Mouse (Mus musculus): ENCODE results near the gene Cdk4. TPM values are rescaled to one million over a fixed set of nuclear protein-coding genes. Genes with fewer than 3 reads are reported as not detected.

Gene Cdk4
- polyA plus RNA-seq, 1 experiment from 2014 or later: 1,729 TPM

- H3K27me3 ChIP-seq: peaks cover under 1% of the 10 kb centered on the region; the same call in 1 of the 2 replicates
- peak overlapping the region; percentile 99 for H3K4me2 ChIP-seq (replicated peaks)
- H3K36me3 ChIP-seq: peaks cover 4% of the 10 kb centered on the region; the same call in 1 of the 2 replicates
- H3K9ac ChIP-seq (replicated peaks): peak overlapping the region; percentile 79
- H3K4me1 ChIP-seq: peaks cover 15% of the 10 kb centered on the region
- no peaks in the 10 kb centered on the region for H3K9me3 ChIP-seq
- H3K4me3 ChIP-seq: peak overlapping the region; percentile 85
- ATAC-seq (replicated peaks): no peak
- no peak overlapping the region for H3K27ac ChIP-seq (replicated peaks)
- 18% methylated on average over 5 of the region's 5 CpGs for WGBS
Measured at GRCm38 (mm10) chr10:127042468-127043115, 20.7 kb upstream of the Cdk4 start.

GRCm38 (mm10) chr10:127043187-127043586 is 20.1 kb upstream of the Cdk4 start:
- no peak overlapping the region for H3K4me2 ChIP-seq (replicated peaks)
- no peaks in the 10 kb centered on the region for H3K9me3 ChIP-seq
- H3K36me3 ChIP-seq: peaks cover 4% of the 10 kb centered on the region; the same call in 1 of the 2 replicates
- no peak overlapping the region for H3K9ac ChIP-seq (replicated peaks)
- WGBS: 81% methylated on average over 6 of the region's 6 CpGs
- H3K27ac ChIP-seq (replicated peaks): no peak overlapping the region
- H3K27me3 ChIP-seq: peaks cover 6% of the 10 kb centered on the region
- no peak overlapping the region for H3K4me3 ChIP-seq
- no peak for ATAC-seq (replicated peaks)
- H3K4me1 ChIP-seq: peaks cover 15% of the 10 kb centered on the region

GRCm38 (mm10) chr10:127047954-127048353 is 15.4 kb upstream of the Cdk4 start, which contains the start of gene Cyp27b1:
Gene Cyp27b1, plus strand, starts transcription at chr10:127048250.
- H3K4me3 ChIP-seq: no peak within 1 kb of the TSS
- H3K27me3 ChIP-seq: peaks cover 41% of the 10 kb centered on the region
- no peak within 1 kb of the TSS for H3K9ac ChIP-seq (replicated peaks)
- ATAC-seq (replicated peaks): no peak
- H3K9me3 ChIP-seq: no peaks in the 10 kb centered on the region
- H3K27ac ChIP-seq (replicated peaks): no peak within 1 kb of the TSS
- 28% methylated on average over 5 of the region's 5 CpGs for WGBS
- H3K36me3 ChIP-seq: peaks cover 9% of the 10 kb centered on the region; the same call in 1 of the 2 replicates
- H3K4me1 ChIP-seq: peaks cover 5% of the 10 kb centered on the region; the same call in 1 of the 2 replicates
- no peak within 1 kb of the TSS for H3K4me2 ChIP-seq (replicated peaks)

GRCm38 (mm10) chr10:127048608-127049394 is 14.5 kb upstream of the Cdk4 start:
- peaks cover 5% of the 10 kb centered on the region; the same call in 1 of the 2 replicates for H3K4me1 ChIP-seq
- H3K27ac ChIP-seq (replicated peaks): no peak overlapping the region
- H3K27me3 ChIP-seq: peaks cover 41% of the 10 kb centered on the region
- H3K9ac ChIP-seq (replicated peaks): no peak overlapping the region
- H3K9me3 ChIP-seq: no peaks in the 10 kb centered on the region
- peaks cover 11% of the 10 kb centered on the region; the same call in 1 of the 2 replicates for H3K36me3 ChIP-seq
- ATAC-seq (replicated peaks): no peak
- 3% methylated on average over 35 of the region's 35 CpGs for WGBS
- no peak overlapping the region for H3K4me2 ChIP-seq (replicated peaks)
- no peak overlapping the region for H3K4me3 ChIP-seq

GRCm38 (mm10) chr10:127049395-127050118 is 13.8 kb upstream of the Cdk4 start:
- 3% methylated on average over 29 of the region's 29 CpGs for WGBS
- H3K4me3 ChIP-seq: no peak overlapping the region
- peaks cover 41% of the 10 kb centered on the region for H3K27me3 ChIP-seq
- no peak overlapping the region for H3K27ac ChIP-seq (replicated peaks)
- no peak overlapping the region for H3K4me2 ChIP-seq (replicated peaks)
- no peak for ATAC-seq (replicated peaks)
- H3K9me3 ChIP-seq: no peaks in the 10 kb centered on the region
- no peak overlapping the region for H3K9ac ChIP-seq (replicated peaks)
- peaks cover 19% of the 10 kb centered on the region for H3K36me3 ChIP-seq
- peaks cover 5% of the 10 kb centered on the region for H3K4me1 ChIP-seq

GRCm38 (mm10) chr10:127050119-127050474 is 13.2 kb upstream of the Cdk4 start:
- Histone ChIP-seq H3K4me3 (no peak overlapping the region), H3K27me3 (peaks cover 41% of the 10 kb centered on the region), H3K4me1 (peaks cover 5% of the 10 kb centered on the region), H3K9ac (replicated peaks) (no peak overlapping the region), H3K9me3 (no peaks in the 10 kb centered on the region), H3K4me2 (replicated peaks) (no peak overlapping the region), H3K27ac (replicated peaks) (no peak overlapping the region), H3K36me3 (peaks cover 20% of the 10 kb centered on the region)
- no peak for ATAC-seq (replicated peaks)
- WGBS: 18% methylated on average over 10 of the region's 10 CpGs

- Histone ChIP-seq H3K27me3 (peaks cover 21% of the 10 kb centered on the region), H3K4me2 (replicated peaks) (no peak overlapping the region), H3K27ac (replicated peaks) (no peak overlapping the region), H3K4me3 (no peak overlapping the region), H3K36me3 (peaks cover 44% of the 10 kb centered on the region), H3K9ac (replicated peaks) (no peak overlapping the region), H3K9me3 (no peaks in the 10 kb centered on the region), H3K4me1 (peaks cover 21% of the 10 kb centered on the region)
- no peak for ATAC-seq (replicated peaks)
- WGBS: 81% methylated on average over 4 of the region's 4 CpGs
Measured at GRCm38 (mm10) chr10:127054646-127055045, 8.7 kb upstream of the Cdk4 start.

- no peak overlapping the region for H3K27ac ChIP-seq (replicated peaks)
- H3K4me3 ChIP-seq: no peak overlapping the region
- no peaks in the 10 kb centered on the region for H3K9me3 ChIP-seq
- H3K9ac ChIP-seq (replicated peaks): no peak overlapping the region
- WGBS: 91% methylated on average over 8 of the region's 8 CpGs
- H3K4me1 ChIP-seq: peaks cover 22% of the 10 kb centered on the region
- peaks cover 14% of the 10 kb centered on the region for H3K27me3 ChIP-seq
- no peak overlapping the region for H3K4me2 ChIP-seq (replicated peaks)
- ATAC-seq (replicated peaks): no peak
- peaks cover 44% of the 10 kb centered on the region for H3K36me3 ChIP-seq
Measured at GRCm38 (mm10) chr10:127055406-127055805, 7.9 kb upstream of the Cdk4 start.

- ATAC-seq (replicated peaks): no peak
- WGBS: 90% methylated on average over 20 of the region's 20 CpGs
- Histone ChIP-seq H3K9me3 (no peaks in the 10 kb centered on the region), H3K9ac (replicated peaks) (no peak overlapping the region), H3K36me3 (peaks cover 44% of the 10 kb centered on the region), H3K27ac (replicated peaks) (no peak overlapping the region), H3K4me1 (peaks cover 33% of the 10 kb centered on the region), H3K4me2 (replicated peaks) (no peak overlapping the region), H3K4me3 (no peak overlapping the region), H3K27me3 (peaks cover 3% of the 10 kb centered on the region)
Measured at GRCm38 (mm10) chr10:127056490-127056889, 6.8 kb upstream of the Cdk4 start.

GRCm38 (mm10) chr10:127058161-127058560 is 5.2 kb upstream of the Cdk4 start:
- WGBS: under 1% methylated on average over 9 of the region's 9 CpGs
- H3K27ac ChIP-seq (replicated peaks): peak overlapping the region; percentile 47; the same call in 1 of the 2 replicates

GRCm38 (mm10) chr10:127058708-127059107 is 4.6 kb upstream of the Cdk4 start:
- peaks cover 45% of the 10 kb centered on the region for H3K4me1 ChIP-seq
- H3K9me3 ChIP-seq: no peaks in the 10 kb centered on the region
- H3K27ac ChIP-seq (replicated peaks): peak overlapping the region; percentile 47
- peaks cover 38% of the 10 kb centered on the region for H3K36me3 ChIP-seq
- WGBS: 4% methylated on average over 8 of the region's 8 CpGs
- no peak for ATAC-seq (replicated peaks)
- H3K4me3 ChIP-seq: peak overlapping the region; percentile 72
- peak overlapping the region; percentile 76 for H3K9ac ChIP-seq (replicated peaks)
- no peaks in the 10 kb centered on the region for H3K27me3 ChIP-seq
- H3K4me2 ChIP-seq (replicated peaks): peak overlapping the region; percentile 74

More at GRCm38 (mm10) chr10:127058161-127058560, 5.2 kb upstream of the Cdk4 start:
- H3K4me2 ChIP-seq (replicated peaks): peak overlapping the region; percentile 74
- no peaks in the 10 kb centered on the region for H3K27me3 ChIP-seq
- ATAC-seq (replicated peaks): peak; percentile 17; the same call in 1 of the 2 replicates
- no peaks in the 10 kb centered on the region for H3K9me3 ChIP-seq
- H3K36me3 ChIP-seq: peaks cover 39% of the 10 kb centered on the region
- peak overlapping the region; percentile 76 for H3K9ac ChIP-seq (replicated peaks)
- H3K4me3 ChIP-seq: peak overlapping the region; percentile 72
- peaks cover 45% of the 10 kb centered on the region for H3K4me1 ChIP-seq

Data from forebrain, embryonic 15.5 days (tissue).